Mouse (Mus musculus): ENCODE measurements around the gene Fos. TPM values are rescaled to one million over a fixed set of nuclear protein-coding genes. Genes with fewer than 3 reads are reported as not detected.
A peak's percentile ranks its signal among the peaks of the same experiment; 100 is the strongest.

The Fos gene
- total and polyA plus RNA-seq, 2 experiments, result 0.65 to 1.2 TPM

- Histone ChIP-seq H3K9ac (ENCODE audit: low read depth, low read length) (no peak overlapping the region), H3K27me3 (ENCODE audit: control insufficient read depth, insufficient read depth, low read length) (no peaks in the 10 kb centered on the region), H3K79me2 (ENCODE audit: control insufficient read depth, insufficient read depth, low read length) (no peaks in the 10 kb centered on the region), H3K36me3 (ENCODE audit: control insufficient read depth, insufficient read depth, low read length) (no peaks in the 10 kb centered on the region), H3K4me3 (ENCODE audit: insufficient read depth, low read depth, low read length) (no peak overlapping the region), H3K4me1 (ENCODE audit: control insufficient read depth, insufficient read depth, low read length) (peaks cover 1% of the 10 kb centered on the region; the same call in 1 of the 2 replicates), H3K27ac (replicated peaks; ENCODE audit: insufficient read depth, low read depth, low read length) (no peak overlapping the region)
- no peak for DNase-seq (ENCODE audit: extremely low read depth, low read depth, low spot score)
- 64% methylated on average over 3 of the region's 3 CpGs for WGBS
- TF ChIP-seq CTCF (IDR thresholded peaks at IDR 0.05; ENCODE audit: low read depth, low read length) (no peak), POLR2A (IDR thresholded peaks at IDR 0.05; ENCODE audit: extremely low read depth, insufficient read depth, low read length) (no peak)
Observed at GRCm38 (mm10) chr12:85464902-85465301, 8.8 kb upstream of the Fos start.

DNA sequence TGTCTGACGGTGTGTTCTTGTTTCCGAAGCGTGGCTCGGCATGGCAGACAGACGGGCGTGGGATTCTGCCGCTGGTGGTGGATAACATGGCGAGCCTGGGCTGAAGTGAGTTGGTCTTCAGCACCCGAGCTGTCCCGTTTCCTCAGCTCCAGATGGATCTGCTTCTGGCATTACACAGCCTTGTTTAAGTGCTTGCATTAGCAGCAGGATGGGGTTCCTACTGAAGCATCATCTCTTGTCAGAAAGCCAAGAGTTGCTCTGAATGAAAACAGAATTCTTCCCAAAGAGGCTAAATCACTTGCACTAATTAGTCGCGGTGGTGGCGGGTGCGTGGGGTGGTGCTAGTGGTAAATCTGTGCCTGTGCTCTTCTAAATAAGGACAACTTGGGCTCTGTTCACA, 5.8 kb upstream of the Fos start:
- no peaks in the 10 kb centered on the region for H3K36me3 ChIP-seq (ENCODE audit: control insufficient read depth, insufficient read depth, low read length)
- no peaks in the 10 kb centered on the region for H3K27me3 ChIP-seq (ENCODE audit: control insufficient read depth, insufficient read depth, low read length)
- H3K4me1 ChIP-seq (ENCODE audit: control insufficient read depth, insufficient read depth, low read length), result peaks cover 6% of the 10 kb centered on the region
- 86% methylated on average over 14 of the region's 14 CpGs for WGBS
- H3K27ac ChIP-seq (replicated peaks; ENCODE audit: insufficient read depth, low read depth, low read length), result no peak overlapping the region
- H3K4me3 ChIP-seq (ENCODE audit: insufficient read depth, low read depth, low read length), result no peak overlapping the region
- TF ChIP-seq POLR2A (IDR thresholded peaks at IDR 0.05; ENCODE audit: extremely low read depth, insufficient read depth, low read length) (no peak), CTCF (IDR thresholded peaks at IDR 0.05; ENCODE audit: low read depth, low read length) (no peak)
- no peak overlapping the region for H3K9ac ChIP-seq (ENCODE audit: low read depth, low read length)
- no peak for DNase-seq (ENCODE audit: extremely low read depth, low read depth, low spot score)
- no peaks in the 10 kb centered on the region for H3K79me2 ChIP-seq (ENCODE audit: control insufficient read depth, insufficient read depth, low read length)

DNA sequence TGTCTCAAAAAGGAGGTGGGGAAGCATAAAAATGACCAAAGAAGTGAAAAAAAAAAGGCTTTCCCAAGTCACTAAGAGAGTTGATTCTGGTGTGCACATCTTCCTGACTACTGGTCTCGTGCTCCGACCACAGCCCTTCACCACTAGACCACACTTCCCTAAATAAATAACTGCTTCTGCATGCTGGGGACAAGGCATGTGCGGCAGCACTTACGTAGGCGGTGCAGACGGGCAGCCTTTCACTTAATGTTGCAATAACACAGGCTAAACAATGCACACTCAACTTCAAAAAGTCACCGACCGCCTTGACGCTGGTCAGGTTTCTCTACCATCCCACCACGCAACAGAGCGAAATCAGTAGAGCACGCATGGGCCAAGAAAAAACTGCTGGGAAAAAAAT, 5.0 kb upstream of the Fos start:
- no peak for TF ChIP-seq POLR2A (IDR thresholded peaks at IDR 0.05; ENCODE audit: extremely low read depth, insufficient read depth, low read length)
- TF ChIP-seq CTCF (IDR thresholded peaks at IDR 0.05; ENCODE audit: low read depth, low read length), result no peak
- DNase-seq (ENCODE audit: extremely low read depth, low read depth, low spot score), result peak; percentile 50
- Histone ChIP-seq H3K79me2 (ENCODE audit: control insufficient read depth, insufficient read depth, low read length) (no peaks in the 10 kb centered on the region), H3K36me3 (ENCODE audit: control insufficient read depth, insufficient read depth, low read length) (no peaks in the 10 kb centered on the region), H3K4me1 (ENCODE audit: control insufficient read depth, insufficient read depth, low read length) (peaks cover 4% of the 10 kb centered on the region), H3K4me3 (ENCODE audit: insufficient read depth, low read depth, low read length) (no peak overlapping the region), H3K27me3 (ENCODE audit: control insufficient read depth, insufficient read depth, low read length) (no peaks in the 10 kb centered on the region), H3K9ac (ENCODE audit: low read depth, low read length) (no peak overlapping the region), H3K27ac (replicated peaks; ENCODE audit: insufficient read depth, low read depth, low read length) (no peak overlapping the region)
- 51% methylated on average over 12 of the region's 12 CpGs for WGBS

- TF ChIP-seq CTCF (IDR thresholded peaks at IDR 0.05; ENCODE audit: low read depth, low read length) (no peak), POLR2A (IDR thresholded peaks at IDR 0.05; ENCODE audit: extremely low read depth, insufficient read depth, low read length) (0 out of 2 replicates have a peak, but pooled peaks have one; percentile 12)
- DNase-seq (ENCODE audit: extremely low read depth, low read depth, low spot score), result peak; percentile 58
- peak overlapping the region; percentile 85 for H3K27ac ChIP-seq (replicated peaks; ENCODE audit: insufficient read depth, low read depth, low read length)
- H3K4me3 ChIP-seq (ENCODE audit: insufficient read depth, low read depth, low read length), result peak overlapping the region; percentile 47
- no peaks in the 10 kb centered on the region for H3K79me2 ChIP-seq (ENCODE audit: control insufficient read depth, insufficient read depth, low read length)
- under 1% methylated on average over 42 of the region's 42 CpGs for WGBS
- H3K27me3 ChIP-seq (ENCODE audit: control insufficient read depth, insufficient read depth, low read length), result no peaks in the 10 kb centered on the region
- no peaks in the 10 kb centered on the region for H3K36me3 ChIP-seq (ENCODE audit: control insufficient read depth, insufficient read depth, low read length)
- H3K4me1 ChIP-seq (ENCODE audit: control insufficient read depth, insufficient read depth, low read length), result peaks cover 10% of the 10 kb centered on the region
- H3K9ac ChIP-seq (ENCODE audit: low read depth, low read length), result peak overlapping the region; percentile 54
Observed at GRCm38 (mm10) chr12:85471920-85472655, 1.6 kb upstream of the Fos start.

- Histone ChIP-seq H3K9ac (ENCODE audit: low read depth, low read length) (peak overlapping the region; percentile 54), H3K4me3 (ENCODE audit: insufficient read depth, low read depth, low read length) (peak overlapping the region; percentile 47), H3K36me3 (ENCODE audit: control insufficient read depth, insufficient read depth, low read length) (no peaks in the 10 kb centered on the region), H3K4me1 (ENCODE audit: control insufficient read depth, insufficient read depth, low read length) (peaks cover 10% of the 10 kb centered on the region), H3K79me2 (ENCODE audit: control insufficient read depth, insufficient read depth, low read length) (no peaks in the 10 kb centered on the region), H3K27ac (replicated peaks; ENCODE audit: insufficient read depth, low read depth, low read length) (peak overlapping the region; percentile 85), H3K27me3 (ENCODE audit: control insufficient read depth, insufficient read depth, low read length) (no peaks in the 10 kb centered on the region)
- DNase-seq (ENCODE audit: extremely low read depth, low read depth, low spot score), result no peak
- under 1% methylated on average over 23 of the region's 23 CpGs for WGBS
- TF ChIP-seq POLR2A (IDR thresholded peaks at IDR 0.05; ENCODE audit: extremely low read depth, insufficient read depth, low read length), result no peak
Observed at GRCm38 (mm10) chr12:85472656-85473410, 857 bp upstream of the Fos start.
